Mouse (Mus musculus): Measurements from ENCODE around the gene Mrpl24.
"Not testable (repeated sequence)": the region's sequence is repeated elsewhere in the genome, so short reads cannot be mapped to it uniquely, and the experiment has no call there.

Gene Mrpl24

GRCm38 (mm10) chr3:87919336-87920108 lies at the start of gene Mrpl24:
TSS of gene Mrpl24 (plus strand) at chr3:87919506.
- DNase-seq (ENCODE audit: low read depth): peak; percentile 87

- no peak for DNase-seq (ENCODE audit: low read depth)
Measured at GRCm38 (mm10) chr3:87877730-87878129, 41.6 kb upstream of the Mrpl24 start.

GRCm38 (mm10) chr3:87884291-87884690 lies 35.0 kb upstream of the Mrpl24 start:
- DNase-seq (ENCODE audit: low read depth): no peak

GRCm38 (mm10) chr3:87884708-87885251 lies 34.5 kb upstream of the Mrpl24 start:
- DNase-seq (ENCODE audit: low read depth): no peak

GRCm38 (mm10) chr3:87885281-87886003 lies 33.9 kb upstream of the Mrpl24 start, which contains the start of gene Prcc:
TSS of gene Prcc (minus strand) at chr3:87885608.
- DNase-seq (ENCODE audit: low read depth): peak; percentile 100

- DNase-seq (ENCODE audit: low read depth): no peak
Measured at GRCm38 (mm10) chr3:87886004-87886365, 33.3 kb upstream of the Mrpl24 start.

- no peak for DNase-seq (ENCODE audit: low read depth)
Measured at GRCm38 (mm10) chr3:87886416-87886815, 32.9 kb upstream of the Mrpl24 start.

- not testable (repeated sequence) for DNase-seq (ENCODE audit: low read depth)
Measured at GRCm38 (mm10) chr3:87887400-87887799, 31.9 kb upstream of the Mrpl24 start.

- DNase-seq (ENCODE audit: low read depth): no peak
Measured at GRCm38 (mm10) chr3:87891481-87891880, 27.8 kb upstream of the Mrpl24 start.

GRCm38 (mm10) chr3:87893367-87893905 lies 25.9 kb upstream of the Mrpl24 start:
- no peak for DNase-seq (ENCODE audit: low read depth)

- no peak for DNase-seq (ENCODE audit: low read depth)
Measured at GRCm38 (mm10) chr3:87899266-87899665, 20.0 kb upstream of the Mrpl24 start.

- DNase-seq (ENCODE audit: low read depth): no peak
Measured at GRCm38 (mm10) chr3:87899776-87900175, 19.5 kb upstream of the Mrpl24 start.

GRCm38 (mm10) chr3:87901036-87901624 lies 18.2 kb upstream of the Mrpl24 start:
- DNase-seq (ENCODE audit: low read depth): no peak

- DNase-seq (ENCODE audit: low read depth): not testable (repeated sequence)
Measured at GRCm38 (mm10) chr3:87901959-87902358, 17.3 kb upstream of the Mrpl24 start.

- DNase-seq (ENCODE audit: low read depth): no peak
Measured at GRCm38 (mm10) chr3:87903821-87904220, 15.5 kb upstream of the Mrpl24 start.

- peak; percentile 91 for DNase-seq (ENCODE audit: low read depth)
Measured at GRCm38 (mm10) chr3:87905880-87906485, 13.3 kb upstream of the Mrpl24 start, which contains the start of gene Hdgf. TSS of gene Hdgf (plus strand) at chr3:87906321.

GRCm38 (mm10) chr3:87906601-87906980 lies 12.7 kb upstream of the Mrpl24 start:
- DNase-seq (ENCODE audit: low read depth): no peak

- no peak for DNase-seq (ENCODE audit: low read depth)
Measured at GRCm38 (mm10) chr3:87906981-87907857, 12.1 kb upstream of the Mrpl24 start.

- no peak for DNase-seq (ENCODE audit: low read depth)
Measured at GRCm38 (mm10) chr3:87907906-87908305, 11.4 kb upstream of the Mrpl24 start.

GRCm38 (mm10) chr3:87909381-87909780 lies 9.9 kb upstream of the Mrpl24 start:
- DNase-seq (ENCODE audit: low read depth): no peak

GRCm38 (mm10) chr3:87909874-87910273 lies 9.4 kb upstream of the Mrpl24 start:
- DNase-seq (ENCODE audit: low read depth): no peak

Measured in fibroblast of lung, adult 2 months (primary cell).